Mouse (Mus musculus) liver, embryonic 14.5 days (tissue): ENCODE data around the gene Phactr4.

Experiments used
- CTCF ChIP-seq: IDR thresholded peaks from 2 replicates; pipeline ENCODE4 v1.5.1; 2016; ENCODE audit warnings: antibody characterized with exemption, low read depth, control low read depth
- EP300 ChIP-seq: IDR thresholded peaks from 2 replicates; pipeline ENCODE4 v1.6.1; 2016; ENCODE audit warnings: antibody characterized with exemption, low read depth

DNA sequence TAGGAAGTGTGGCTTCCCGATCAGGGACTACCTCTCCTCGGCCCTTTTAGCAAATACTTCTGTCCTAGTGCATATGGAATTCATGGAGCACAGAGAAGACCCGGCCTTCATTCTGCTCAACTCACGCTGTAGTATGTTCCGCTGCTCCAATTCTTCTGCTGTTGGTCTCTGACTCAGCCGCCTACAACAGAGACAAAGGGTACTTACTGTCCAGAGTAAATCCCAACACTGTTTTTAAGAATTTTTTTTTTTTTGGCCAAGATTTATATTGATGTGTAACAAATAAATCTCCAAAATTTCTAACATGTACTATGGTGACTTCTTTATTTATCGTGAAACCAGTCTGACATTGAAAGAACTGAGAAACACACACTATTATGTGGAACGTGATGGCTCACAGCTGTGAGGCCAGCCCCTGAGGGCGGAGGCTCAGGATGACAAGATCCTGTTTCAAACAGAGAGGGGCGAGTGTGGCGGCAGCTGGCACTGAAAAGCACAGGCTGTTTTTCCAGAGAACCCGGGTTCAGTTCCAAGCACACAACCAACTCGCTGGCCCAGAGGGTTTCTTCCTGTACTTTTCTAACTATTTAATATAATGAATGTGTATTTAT lies 56.7 kb downstream of the Phactr4 start:
- TF ChIP-seq EP300 (no peak), CTCF (no peak)
